Mouse (Mus musculus) mesoderm, embryonic 11.5 days (tissue): ENCODE results near the gene E330034G19Rik.
"Not testable (repeated sequence)": the region's sequence is repeated elsewhere in the genome, so short reads cannot be mapped to it uniquely, and the experiment has no call there.

ENCODE experiments used
- DNase-seq: peaks from one replicate; pipeline ENCODE4 v3.0.0-alpha.2; 2012; ENCODE audit warnings: low read depth, low spot score

The E330034G19Rik gene

GRCm38 (mm10) chr14:24347007-24347406 is 54.0 kb downstream of the E330034G19Rik start:
- not testable (repeated sequence) for DNase-seq

DNA sequence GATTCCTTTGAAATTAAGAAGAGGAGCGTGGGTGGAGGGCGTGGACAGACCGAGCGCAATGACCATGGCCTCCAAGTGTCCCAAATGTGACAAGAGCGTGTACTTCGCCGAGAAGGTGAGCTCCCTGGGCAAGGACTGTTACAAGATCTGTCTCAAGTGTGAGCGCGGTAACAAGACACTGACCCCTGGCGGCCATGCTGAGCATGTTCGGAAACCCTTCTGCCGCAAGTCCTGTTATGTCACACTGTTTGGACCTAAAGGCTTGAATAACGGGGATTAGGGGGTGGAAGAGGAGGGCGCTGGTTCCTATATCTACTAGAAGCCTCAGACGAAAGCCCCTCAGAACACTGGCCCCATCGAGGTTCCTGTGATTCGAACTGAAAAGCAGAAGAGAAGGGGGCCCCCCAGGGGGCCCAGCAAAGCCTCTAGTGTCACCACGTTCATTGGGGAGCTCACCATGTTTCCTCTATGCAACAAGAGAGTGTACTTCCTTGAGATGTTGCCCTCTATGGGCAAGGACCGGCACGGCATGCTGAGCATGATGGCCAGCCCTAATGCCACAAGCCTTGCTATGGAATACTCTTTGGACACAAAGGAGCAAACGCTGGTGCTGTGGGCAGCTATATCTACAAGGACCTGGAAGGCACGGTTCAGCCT is 65.4 kb downstream of the E330034G19Rik start:
- peak; percentile 65 for DNase-seq
